Mouse (Mus musculus): ENCODE measurements at regions not wholly inside any gene's neighbourhood (a gene's known extent, or its start where the extent isn't known, plus 50 kb on each side); places are given as distances from the start of the nearest gene placed in this dataset.

DNA sequence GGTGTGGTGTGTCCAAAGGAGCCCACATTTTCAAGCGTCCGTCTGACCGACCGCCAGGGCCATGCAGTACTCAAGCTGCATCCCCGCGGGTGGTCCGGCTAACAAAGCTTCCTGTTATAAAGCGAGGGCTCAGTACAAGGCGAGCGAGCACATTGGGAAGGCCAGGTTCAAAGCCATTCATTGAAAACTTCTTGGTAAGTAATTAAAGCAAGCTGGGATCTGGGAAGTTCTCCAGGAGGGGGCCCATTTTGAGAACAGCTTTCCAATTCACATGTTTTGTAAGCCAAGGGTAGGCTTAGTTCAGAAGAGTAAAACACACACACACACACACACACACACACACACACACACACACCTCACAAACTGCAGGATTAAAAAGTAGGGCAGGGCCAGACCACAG is 57.3 kb upstream of the Prep start:
- no peak for DNase-seq

DNA sequence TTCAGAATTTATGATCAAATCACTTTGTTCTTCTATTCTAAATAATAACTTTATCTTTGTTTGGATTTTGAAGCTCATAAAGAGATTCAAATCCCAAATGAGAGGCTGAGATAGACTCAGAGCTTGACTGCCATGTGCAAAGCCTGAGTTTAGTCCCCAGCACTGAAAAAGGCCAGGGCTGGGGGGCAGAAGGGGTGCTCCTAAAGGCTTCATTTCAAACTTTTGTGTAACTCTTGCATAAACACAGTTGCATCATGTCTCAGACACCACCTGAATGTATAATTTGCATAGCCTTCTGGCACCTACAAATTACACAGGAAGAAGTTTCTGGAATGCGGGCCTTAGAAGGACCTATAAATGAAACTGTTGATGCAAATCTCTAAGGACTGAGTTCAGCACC is 57.8 kb upstream of the Prep start:
- no peak for DNase-seq

DNA sequence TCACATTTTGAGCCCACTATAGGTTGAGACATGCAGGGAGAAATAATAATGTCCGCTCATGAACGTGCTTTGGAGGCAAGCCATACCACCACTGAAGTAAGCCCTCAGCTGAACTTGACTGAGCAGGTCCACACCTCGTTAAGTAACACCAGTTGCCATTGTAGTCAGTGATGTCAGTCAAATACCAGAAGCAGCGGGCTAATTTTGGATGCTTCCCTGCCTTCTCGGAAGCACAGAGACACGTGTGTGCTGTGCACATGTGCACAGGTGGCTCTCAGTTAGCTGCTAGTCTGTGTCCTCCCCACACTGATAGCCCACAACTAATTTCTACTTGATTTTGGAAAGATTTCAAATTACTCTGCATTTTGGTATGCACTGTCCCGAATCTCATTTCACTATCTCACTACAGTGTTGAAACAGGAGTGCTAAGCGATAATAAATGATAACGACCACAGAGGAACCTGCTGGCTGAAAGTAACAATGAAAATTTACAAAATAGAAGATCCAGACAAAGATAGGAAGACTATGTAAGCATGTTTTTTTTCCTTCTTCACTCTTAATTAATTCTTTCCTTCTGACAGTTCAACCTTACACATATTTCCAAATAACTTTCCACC is 62.9 kb upstream of the Prep start:
- no peak for DNase-seq

DNA sequence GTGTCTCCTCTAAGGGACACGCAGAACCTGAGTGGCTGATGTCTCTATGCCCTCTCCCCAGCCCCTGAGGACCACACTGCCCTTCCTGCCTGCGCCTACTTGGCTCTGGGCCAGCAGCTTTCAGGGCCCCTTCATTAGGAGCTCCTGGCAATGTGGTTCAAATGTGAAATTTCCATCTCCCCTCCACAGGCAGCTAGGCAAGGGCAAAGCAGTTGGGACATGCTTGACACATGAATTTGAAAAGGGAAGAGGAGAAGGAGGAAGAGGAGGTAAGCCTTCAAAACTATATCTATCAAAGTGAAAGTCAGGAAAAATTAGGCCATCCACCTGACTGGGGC is 63.7 kb upstream of the Prep start:
- DNase-seq: no peak

DNA sequence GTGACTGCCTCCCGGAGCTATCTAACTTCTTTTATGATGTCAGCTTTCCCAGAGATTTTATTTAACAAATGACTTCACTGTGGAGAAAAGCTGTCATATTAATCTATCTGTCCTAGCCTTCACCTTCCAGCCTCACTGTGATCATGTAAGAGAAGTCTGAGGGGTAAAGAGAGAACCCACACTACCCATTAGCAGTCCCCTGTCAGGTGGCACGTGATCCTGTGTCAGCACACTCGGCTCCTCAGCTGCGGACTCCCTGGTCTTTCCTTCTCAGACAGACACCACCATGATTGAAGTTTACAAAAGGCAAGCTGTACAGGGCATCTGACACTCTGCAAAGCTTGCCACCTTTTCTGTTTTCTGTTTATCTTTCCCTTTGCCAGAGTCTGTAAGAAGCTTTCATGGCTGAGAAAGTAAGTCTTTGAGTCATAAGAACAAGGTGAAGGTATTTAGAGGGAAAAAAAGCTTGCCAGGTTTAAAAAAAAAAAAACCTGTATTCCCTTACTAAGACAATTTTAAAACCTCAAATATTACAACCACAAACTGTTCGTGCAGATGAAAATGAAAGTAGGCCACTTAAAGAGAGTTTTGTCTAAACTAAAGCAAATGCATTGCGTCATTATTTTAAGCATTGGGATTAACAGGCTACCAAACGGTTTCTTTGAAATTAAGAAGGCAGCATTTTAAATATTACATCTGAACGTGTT is 64.2 kb upstream of the Prep start:
- no peak for DNase-seq

DNA sequence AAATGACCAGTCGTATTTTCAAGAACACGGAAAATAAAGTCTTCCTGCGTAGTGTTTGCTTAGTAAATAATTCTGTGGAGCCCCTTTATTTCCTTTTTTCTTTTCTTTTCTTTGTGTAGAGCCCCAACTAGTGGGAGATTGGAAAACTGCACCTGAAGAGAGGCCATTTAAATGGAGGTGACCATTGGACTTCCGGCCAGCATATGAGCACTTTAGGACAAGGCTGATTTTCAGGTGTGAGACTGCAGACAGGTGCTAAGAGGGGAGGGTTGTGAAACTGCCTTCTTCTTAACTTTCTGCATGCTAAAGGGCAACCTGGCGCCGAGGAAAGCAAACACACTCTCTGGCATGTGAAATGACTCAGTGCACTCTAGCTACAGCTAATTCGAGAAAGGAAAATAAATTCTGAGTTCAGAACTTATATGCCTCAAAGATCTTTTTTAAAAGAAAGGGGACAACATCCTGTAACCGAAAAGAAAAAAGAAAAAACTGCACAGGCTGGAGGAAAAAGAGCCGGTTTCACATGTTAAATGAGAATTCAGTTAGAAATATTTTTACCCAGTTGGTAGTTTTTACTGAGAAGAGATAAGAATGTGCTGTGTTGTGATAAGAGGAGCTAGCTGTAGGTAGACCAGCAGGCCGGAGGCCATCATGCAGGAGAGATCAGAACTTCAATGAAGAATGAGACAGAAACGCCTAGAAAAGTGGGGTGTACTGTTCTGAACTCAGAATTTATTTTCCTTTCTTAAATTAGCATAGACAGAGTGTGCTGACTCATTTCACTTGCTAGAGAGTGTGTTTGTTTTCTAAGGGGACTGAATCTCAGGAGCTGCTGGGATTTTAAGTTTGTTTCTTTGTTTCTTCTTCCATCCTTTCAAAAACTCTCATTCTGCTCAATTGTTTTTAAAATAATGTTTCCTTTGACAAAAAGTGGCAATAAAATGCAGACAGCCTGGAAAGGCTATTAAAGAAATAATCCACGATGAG is 65.8 kb upstream of the Prep start:
- DNase-seq: peak; percentile 4

DNA sequence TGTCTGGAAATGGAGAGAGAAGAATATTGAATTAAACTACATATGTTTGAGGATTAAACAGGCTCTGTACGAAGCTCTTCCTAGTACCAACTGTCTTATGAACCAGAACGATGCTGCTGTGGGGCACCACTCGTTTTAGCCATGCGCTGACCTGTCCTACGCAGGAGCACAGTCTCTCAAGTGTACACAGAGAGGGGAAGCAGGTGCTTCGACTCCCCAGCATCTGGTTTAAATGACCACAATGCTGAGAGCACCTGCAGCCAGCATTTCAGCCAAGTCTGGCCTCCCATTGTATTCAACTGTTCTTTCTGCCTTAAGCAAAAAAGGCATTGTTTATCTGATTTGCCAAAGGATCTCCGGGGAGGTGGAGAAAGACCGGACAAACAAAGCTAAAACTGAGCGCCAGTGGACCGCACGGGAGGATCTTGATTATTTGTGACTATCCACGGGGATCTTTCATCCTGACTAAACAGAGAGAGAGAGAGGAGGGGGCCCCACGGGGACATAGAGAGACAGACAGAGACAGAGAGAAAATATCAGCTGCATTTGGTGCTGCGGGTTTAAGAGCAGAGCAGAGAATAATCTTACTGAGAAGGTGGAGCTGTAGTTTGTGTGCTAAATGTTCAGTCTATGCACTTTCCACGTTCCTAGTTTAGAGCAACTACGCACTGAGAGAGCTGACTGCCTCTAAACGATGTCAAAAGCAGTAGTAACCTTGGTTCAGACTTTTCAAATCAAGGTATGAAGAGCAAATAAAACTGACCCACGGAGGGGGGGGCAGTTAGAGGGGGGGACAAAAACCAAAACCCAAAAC is 66.8 kb upstream of the Prep start:
- DNase-seq: no peak

DNA sequence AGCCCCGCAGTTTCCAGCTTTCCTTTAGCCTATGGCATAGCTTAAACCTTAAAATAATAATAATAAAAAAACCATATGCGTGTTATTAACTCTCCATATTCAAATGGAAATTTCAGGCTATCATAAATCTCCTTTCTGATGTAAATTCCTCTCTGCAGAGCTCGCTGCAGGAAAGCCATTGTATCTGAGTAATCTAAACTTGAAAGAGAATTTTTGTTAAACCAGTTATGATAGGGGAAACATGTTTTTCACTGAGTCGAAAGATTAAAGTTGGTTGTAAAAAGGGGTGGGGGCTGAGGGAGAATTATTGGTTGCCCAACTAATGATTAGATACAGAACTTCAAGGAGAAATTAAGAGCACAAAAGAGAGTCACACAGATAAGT is 69.1 kb upstream of the Prep start:
- no peak for DNase-seq

DNA sequence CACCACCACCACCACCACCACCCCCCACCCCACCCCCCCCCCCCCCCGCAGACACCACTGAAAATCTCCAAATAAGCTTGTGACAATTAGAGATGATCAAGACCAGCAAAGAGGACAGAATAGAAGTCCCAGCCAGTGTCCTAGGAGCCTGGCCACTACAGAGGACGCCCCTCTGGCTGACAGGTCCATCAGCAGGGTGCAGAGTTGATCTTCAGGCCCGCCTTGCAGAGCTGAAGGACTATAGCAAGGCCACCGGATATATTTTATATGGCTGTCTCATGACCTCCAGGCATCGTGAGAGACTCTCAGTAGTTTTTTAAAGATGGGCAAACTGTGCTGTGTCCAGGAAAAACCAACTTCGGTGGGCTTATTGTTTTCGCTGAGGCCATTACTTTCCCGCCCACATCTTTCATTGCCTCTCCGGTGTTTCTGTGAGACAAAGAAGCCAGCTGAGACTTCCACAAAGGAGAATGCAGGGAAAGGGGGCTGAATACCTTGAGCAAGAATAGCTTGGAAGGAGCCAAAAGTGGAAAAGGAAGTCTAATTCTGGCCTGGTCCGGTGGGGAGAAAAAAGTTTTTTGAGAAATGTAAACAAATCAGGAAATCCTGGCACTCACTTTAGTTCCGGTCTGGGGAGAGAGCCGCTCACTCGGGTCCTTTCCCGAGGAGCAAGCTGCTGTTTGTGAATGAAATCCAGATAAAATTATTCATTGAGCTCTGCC is 69.7 kb upstream of the Prep start:
- no peak for DNase-seq

DNA sequence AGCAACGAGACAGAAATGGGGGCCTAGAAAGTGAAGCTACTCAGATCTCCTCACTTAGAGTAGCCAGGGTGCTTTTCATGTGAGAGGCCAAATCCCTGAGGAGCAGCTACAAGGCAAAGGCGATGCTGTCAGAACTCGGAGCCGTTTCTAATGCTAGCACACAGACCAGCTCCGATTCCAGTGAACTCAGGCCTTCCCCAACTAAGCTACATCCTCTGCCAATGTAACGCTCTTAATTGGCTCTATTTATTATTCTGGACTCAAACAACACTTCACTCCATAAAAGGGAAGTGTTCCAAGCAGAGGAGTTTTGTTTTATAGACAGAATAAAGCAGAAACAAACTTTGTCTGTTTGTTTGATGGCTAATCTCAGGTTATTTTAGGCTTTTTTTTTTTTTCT is 71.2 kb upstream of the Prep start:
- DNase-seq: no peak

DNA sequence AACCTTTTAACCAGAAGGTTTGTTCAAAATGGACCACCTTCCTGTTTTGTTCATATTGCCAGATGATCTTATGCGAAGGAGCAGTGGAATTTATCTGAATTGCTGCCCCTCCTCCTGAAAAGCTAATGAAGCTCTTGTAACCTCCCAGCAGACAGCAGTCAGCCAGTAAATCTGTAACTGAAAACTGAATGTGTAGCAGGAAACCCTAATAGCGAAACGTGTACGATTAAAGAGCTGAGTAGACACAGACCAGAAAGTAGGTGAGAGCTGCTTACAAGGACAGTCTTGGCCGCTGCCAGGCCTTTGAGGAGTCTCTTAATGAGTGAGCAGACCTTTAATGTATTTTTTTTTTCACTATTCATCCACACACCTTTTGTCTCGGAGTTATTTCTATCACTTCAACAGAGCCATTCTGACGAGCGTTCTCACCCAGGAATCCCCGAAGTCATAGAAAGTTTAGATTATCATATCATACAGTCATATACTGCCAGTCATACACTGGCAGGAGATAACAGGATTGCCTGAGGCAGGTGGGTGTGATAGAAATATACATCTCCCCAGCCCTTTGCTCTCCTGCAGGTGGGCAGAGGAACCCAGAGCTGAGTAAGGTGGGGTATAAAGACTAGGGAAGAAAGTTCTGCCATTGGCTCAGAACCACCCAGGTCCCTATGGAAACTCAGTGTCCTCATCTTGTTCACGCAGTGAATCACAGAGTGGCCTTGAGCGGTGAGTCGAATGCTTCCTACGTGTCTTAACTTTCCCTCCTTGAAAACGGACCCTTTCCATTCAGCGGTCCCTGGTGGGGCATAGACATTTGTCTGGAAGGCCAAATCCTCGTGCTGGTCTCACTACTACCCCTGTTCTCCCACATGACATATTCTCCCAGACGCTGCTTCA is 72.4 kb upstream of the Prep start:
- no peak for DNase-seq

DNA sequence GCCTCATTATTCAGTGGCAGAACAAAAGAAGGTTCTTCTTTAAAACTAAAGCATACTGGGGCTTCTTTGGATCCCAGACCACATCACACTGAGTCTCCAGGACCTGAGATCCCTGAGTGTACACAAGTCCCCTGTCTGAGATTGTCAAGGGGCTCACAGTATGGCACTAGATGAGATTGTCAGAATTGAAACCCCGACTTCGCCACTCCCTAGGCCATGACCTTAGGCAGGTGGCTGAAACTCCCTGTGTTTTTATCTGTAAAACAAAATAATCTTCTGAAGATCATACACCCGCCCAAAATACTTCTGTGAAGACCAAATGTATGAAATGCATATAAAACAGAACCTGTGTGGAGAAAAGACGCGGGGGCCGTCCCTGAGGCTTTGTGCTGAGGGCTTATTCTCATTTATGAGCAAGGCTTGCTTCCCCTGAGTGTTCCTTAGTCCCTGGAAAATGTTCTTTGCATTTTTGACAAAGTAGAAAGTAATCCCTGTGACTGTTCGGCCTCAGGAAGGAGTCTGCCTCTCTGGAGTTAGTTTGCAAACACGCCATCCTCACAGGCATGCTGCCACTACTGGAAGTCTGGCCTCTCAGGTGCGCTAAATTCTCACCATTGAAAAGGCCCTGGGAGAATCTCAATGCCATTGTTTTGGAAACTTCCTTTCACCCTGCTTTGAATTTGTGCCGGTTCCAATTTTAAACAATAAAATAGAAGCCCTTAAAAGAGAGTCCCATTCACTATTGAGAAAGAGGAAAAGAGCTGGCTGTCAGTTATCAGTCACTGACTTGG is 73.3 kb upstream of the Prep start:
- DNase-seq: no peak

DNA sequence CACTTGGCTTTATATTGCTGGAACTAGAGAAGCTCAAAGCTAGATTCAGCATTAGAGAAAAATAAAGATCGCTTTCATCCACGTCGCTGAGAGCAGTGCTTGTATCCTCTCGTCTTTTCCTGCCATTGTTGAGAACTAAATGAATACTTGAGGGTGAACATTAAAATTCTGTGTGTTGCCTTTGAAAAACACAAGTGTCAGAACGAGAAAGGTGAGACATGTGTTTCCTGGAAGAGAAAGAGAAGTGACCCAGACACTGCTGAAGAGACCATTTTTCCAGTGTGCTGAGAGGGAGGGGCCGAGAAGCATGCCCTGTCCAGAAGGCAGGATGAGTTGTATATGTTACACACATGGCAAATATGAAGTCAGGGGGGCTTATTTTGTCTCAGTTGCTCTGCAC is 77.5 kb upstream of the Prep start:
- DNase-seq: no peak

DNA sequence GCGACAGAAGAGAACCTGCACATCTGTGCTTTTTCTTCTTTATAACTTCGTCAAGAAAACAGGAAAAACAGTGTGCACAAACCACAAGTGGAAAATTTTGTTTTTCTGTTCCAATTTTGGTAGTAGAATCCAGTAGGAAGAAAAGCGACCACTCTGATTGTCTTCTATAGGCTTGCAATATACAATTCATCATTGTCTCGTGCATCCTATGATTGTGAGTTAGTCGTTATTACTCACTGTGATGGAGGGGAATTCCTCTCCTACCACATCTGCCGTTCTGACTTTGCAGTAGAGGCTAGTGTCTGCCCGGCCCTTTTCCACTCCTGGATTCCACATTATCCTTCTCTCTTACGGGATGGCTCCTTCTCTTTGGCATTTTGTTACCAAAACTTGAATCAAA is 78.2 kb upstream of the Prep start:
- DNase-seq: no peak

DNA sequence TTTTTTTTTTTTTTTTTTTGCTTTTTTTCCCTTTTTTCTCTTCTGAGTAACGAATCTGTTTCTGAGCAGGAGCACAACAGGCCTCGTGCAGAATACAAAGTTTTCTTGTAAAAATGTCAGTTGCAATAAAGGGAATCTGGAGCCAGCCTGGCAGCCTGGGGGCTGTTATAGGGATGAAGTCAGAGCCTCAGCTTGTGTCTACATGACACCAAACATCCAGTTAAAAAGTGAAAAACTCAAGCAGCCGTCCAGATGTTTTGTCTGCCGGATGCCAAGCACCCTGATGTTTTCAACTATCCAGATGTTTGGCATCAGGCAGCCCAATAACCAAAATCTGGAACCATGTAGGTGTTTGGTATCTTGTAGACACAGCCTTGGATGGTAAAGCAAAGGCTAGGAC is 79.4 kb upstream of the Prep start:
- DNase-seq: no peak

DNA sequence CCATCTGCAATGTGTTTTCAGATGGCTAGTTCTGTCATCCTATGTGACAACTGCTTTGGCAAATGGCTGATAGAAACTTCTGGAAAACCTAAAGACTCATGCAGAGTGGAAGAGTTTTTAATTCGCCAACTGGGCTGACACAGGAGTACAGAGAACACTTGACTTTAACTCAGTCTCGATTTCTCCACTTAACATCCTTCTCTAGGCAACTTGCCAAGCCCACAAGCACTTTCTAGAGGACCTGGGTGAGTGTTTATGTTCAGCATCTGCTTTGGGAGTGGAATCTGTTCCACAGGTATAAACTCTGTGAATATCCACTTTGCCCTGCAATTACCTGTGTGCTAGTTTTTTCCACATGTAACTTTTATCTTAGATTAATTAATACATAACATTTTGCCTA is 85.1 kb upstream of the Prep start:
- no peak for DNase-seq

DNA sequence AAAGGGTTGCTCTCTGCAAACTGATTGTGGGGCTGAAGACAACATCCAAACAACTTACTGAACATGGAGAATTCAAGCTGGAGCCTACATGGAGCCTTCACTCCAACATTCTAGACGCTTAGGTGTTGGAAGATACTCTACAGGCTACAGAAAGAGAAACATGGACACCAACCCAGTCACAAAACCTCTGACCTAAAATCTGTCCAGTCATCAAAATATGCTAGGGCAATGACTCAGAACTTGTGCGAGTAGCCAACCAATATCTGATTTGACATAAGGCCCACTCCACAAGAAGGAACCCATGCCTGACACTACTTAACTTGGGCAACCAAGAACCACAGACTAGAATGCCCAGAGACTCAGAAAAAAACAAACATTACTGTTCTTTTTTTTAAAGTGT is 90.2 kb upstream of the Prep start:
- no peak for DNase-seq

DNA sequence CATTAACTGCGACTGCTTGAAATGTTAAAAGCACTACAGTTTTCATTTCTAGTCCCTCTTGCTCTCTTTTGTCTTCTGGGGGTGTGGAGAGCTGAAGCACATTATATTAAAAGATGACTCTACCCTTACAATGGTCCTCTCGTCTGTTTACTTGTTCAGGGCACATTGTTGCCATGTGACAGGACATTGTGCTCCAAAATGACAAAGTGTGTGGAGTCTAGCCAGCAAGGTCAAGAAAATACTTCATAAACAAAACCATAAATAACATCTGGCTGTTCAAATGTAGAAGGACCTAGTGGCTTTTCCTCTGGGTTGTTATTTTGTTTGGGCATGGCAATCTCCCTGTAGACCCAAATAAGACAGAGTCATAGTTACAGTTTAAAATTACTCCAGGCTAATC is 95.1 kb upstream of the Prep start:
- no peak for DNase-seq

DNA sequence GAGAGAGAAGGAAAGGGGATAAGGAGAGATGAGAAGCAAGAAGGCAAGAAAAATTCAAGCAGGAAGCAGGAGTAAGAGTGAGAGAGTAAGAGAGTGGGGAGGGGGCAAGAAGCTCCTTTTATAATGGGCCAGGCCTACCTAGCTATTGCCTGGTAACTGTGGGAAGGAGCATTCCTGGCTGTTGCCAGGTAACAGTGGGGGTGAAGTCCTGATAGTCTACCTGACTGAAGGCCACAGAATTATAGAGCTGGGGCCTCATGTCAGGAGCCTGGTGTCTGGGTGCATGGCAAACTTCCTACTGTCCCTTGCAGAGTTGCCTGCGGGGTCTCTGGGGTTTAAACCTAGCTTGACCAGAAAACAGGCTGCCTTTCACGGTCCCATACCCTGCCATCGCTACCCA is 107.0 kb upstream of the Prep start:
- no peak for DNase-seq

DNA sequence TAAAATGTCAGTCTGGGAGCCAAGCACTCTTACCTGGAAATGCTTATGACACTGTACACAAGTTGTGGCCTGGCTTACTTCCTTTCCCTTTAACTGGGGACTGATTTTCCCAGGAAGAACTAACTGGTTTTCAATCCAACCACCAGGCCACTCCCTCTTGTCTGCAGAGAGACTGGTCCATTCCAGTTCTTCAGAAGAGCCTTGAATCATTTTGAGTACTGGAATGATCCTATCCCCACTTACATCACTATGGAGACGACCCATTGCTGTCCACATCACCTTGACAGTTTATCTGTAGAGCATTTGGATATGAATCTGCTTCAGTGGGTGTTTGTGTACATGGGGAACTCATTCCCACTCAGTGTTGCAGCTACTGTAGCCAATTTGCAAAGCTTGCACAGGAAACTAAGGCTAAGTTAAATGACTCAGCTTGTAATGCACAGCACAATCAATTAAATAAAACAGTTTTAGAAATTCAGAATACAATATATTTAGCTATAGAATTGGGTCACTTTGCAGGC is 121.7 kb upstream of the Prep start:
- no peak for DNase-seq

Data from cerebellum, adult 9-11 months (tissue).